Mouse (Mus musculus) liver, adult 2 months (tissue): ENCODE results near the gene Gm28230.

ENCODE experiments used
- CTCF ChIP-seq: fragments of 200-500 bp; IDR thresholded peaks from 2 replicates; pipeline ENCODE4 v1.5.1; 2011; ENCODE audit warnings: low read depth, low read length, control low read depth
- POLR2A ChIP-seq: fragments of 200-500 bp; IDR thresholded peaks from 2 replicates; pipeline ENCODE4 v1.6.1; 2011; ENCODE audit warnings: low read length, control low read depth; ENCODE audit not compliant: insufficient read depth; ENCODE audit errors: extremely low read depth

GRCm38 (mm10) chr2:74720955-74721491, 5.5 kb upstream of the Gm28230 start:
- no peak for TF ChIP-seq CTCF
- TF ChIP-seq POLR2A: no peak
